Mouse (Mus musculus) heart, adult 9 months (tissue): ENCODE data around the gene Mc3r.

ENCODE experiments used
- DNase-seq, 2 experiments: peaks; one replicate each; pipeline ENCODE4 v3.0.0; 2022; ENCODE audit warnings: low spot score in 2 of 2

Mc3r gene

DNA sequence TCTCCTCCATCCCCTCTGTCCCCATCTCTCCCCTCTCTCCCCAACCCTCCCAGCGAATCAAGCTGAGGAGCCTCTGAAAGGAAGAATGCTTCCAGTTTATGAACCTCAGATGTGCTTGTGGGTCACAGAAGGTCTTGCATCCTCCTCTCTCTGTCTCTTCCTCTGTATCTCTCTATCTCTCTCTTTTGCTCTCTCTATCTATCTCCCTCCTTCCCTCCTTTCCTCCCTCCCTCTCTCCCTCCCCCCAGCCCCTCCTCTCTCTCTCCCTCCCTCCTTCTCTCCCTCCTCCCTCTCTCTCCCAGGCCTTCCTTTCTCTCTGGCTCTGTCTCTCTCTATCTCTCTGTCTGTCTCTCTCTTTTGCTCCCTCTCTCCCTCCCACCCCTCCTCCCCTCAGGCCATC, 50.2 kb downstream of the Mc3r start:
- no peak for DNase-seq

DNA sequence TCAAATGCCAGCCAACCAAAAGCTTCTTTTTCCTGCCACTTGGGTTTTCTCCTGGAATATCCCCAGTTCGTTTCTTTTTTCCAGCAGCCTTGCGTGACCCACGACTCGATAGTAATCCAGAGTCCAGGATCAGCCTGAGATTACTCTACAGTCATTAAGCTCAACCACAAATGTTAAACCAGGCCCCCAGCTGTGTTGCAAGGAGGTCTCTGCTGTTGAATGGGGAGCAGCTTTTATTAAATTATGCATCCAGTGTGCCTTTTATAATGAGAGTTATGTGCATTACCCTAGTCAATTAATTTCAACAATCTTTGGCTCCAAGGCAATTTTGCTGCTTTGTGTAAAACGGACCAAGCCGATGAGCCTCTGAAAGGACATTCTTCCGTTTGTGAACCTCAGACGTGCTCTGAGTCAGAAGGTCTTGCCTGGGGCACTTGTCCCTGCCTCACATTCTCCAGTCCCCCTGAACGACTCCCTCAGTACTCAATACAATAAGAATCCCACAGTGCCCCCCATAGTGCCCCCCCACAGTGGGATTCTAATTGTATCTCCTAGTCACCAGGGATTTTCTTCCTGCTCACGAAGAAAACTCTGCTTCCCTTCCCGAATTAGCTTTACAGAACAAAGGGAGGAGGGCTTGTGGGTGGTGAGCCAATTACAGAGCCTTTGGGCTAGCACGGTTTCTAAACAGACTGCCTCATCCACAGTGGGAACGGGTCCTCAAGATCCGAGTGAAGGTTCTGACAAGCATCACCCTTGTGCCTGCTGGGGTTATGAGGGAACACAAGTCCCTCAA, 51.0 kb downstream of the Mc3r start:
- no peak for DNase-seq
